Mouse (Mus musculus): Measurements from ENCODE around the gene Inpp5f.

The Inpp5f gene

DNA sequence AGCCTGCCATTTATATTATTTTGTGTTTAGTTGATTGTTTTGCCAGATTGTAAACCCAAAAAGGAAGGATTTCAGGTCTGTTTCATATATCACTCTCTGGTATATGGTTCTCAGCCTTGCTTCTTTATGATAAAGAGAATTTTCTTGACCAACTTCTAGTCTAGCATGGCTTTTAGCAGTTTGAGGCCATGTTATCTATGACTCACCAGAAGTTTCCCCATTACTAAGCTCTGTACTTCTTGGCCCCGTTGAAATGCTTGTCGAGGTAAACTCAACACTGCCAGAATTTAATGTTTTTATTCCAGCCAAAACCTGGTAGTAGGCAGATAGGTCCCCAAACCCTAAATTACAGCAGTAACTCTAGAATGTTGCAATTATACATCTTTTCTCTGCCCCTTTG, 132.8 kb downstream of the Inpp5f start:
- no peak for DNase-seq

- DNase-seq, result peak; percentile 98 to 99
Observed at GRCm38 (mm10) chr7:128744684-128745485, 133.8 kb downstream of the Inpp5f start, which contains the start of gene Sec23ip. TSS of gene Sec23ip (plus strand) at chr7:128744943.
